Mouse (Mus musculus): ENCODE measurements at regions not wholly inside any gene's neighbourhood (a gene's known extent, or its start where the extent isn't known, plus 50 kb on each side); places are given as distances from the start of the nearest gene placed in this dataset.

- no peaks in the 10 kb centered on the region for H3K27me3 ChIP-seq (replicated peaks; ENCODE audit: control insufficient read depth, insufficient read depth, low read length)
- ATAC-seq = no peak
- peak overlapping the region; percentile 20 for H3K4me3 ChIP-seq (ENCODE audit: low read length)
- H3K4me1 ChIP-seq (ENCODE audit: control insufficient read depth, insufficient read depth, low read depth, low read length) = peaks cover 24% of the 10 kb centered on the region
- WGBS = 1% methylated on average over 30 of the region's 30 CpGs
- peak overlapping the region; percentile 61 for H3K9ac ChIP-seq (ENCODE audit: low read depth, low read length)
- peak overlapping the region; percentile 97 for H3K27ac ChIP-seq (ENCODE audit: low read depth, low read length)
- peak overlapping the region; percentile 89 for H3K4me2 ChIP-seq (ENCODE audit: low read length)
- H3K9me3 ChIP-seq (ENCODE audit: control insufficient read depth, low read length) = no peaks in the 10 kb centered on the region
- no peaks in the 10 kb centered on the region for H3K36me3 ChIP-seq (ENCODE audit: control insufficient read depth, insufficient read depth, low read length)
These were observed 123.9 kb downstream of the Tmem161b start for GRCm38 (mm10) chr13:84345791-84346511.

- ATAC-seq = no peak
- H3K4me3 ChIP-seq (ENCODE audit: low read length) = peak overlapping the region; percentile 20
- peak overlapping the region; percentile 89 for H3K4me2 ChIP-seq (ENCODE audit: low read length)
- H3K4me1 ChIP-seq (ENCODE audit: control insufficient read depth, insufficient read depth, low read depth, low read length) = peaks cover 24% of the 10 kb centered on the region
- H3K27me3 ChIP-seq (replicated peaks; ENCODE audit: control insufficient read depth, insufficient read depth, low read length) = no peaks in the 10 kb centered on the region
- H3K9ac ChIP-seq (ENCODE audit: low read depth, low read length) = peak overlapping the region; percentile 61
- WGBS = 0% methylated on average over 2 of the region's 2 CpGs
- peak overlapping the region; percentile 97 for H3K27ac ChIP-seq (ENCODE audit: low read depth, low read length)
- H3K36me3 ChIP-seq (ENCODE audit: control insufficient read depth, insufficient read depth, low read length) = no peaks in the 10 kb centered on the region
- H3K9me3 ChIP-seq (ENCODE audit: control insufficient read depth, low read length) = no peaks in the 10 kb centered on the region
These were observed 124.5 kb downstream of the Tmem161b start for GRCm38 (mm10) chr13:84346569-84346968.

GRCm38 (mm10) chr13:84347181-84347913, 125.3 kb downstream of the Tmem161b start:
- ATAC-seq = peak; percentile 41
- Histone ChIP-seq H3K27ac (ENCODE audit: low read depth, low read length) (peak overlapping the region; percentile 97), H3K9me3 (ENCODE audit: control insufficient read depth, low read length) (no peaks in the 10 kb centered on the region), H3K4me1 (ENCODE audit: control insufficient read depth, insufficient read depth, low read depth, low read length) (peaks cover 24% of the 10 kb centered on the region), H3K4me2 (ENCODE audit: low read length) (peak overlapping the region; percentile 89), H3K4me3 (ENCODE audit: low read length) (peak overlapping the region; percentile 52), H3K27me3 (replicated peaks; ENCODE audit: control insufficient read depth, insufficient read depth, low read length) (no peaks in the 10 kb centered on the region), H3K9ac (ENCODE audit: low read depth, low read length) (peak overlapping the region; percentile 62), H3K36me3 (ENCODE audit: control insufficient read depth, insufficient read depth, low read length) (no peaks in the 10 kb centered on the region)
- 1% methylated on average over 21 of the region's 21 CpGs for WGBS

- Histone ChIP-seq H3K4me1 (ENCODE audit: control insufficient read depth, insufficient read depth, low read depth, low read length) (peaks cover 24% of the 10 kb centered on the region), H3K9ac (ENCODE audit: low read depth, low read length) (peak overlapping the region; percentile 81), H3K36me3 (ENCODE audit: control insufficient read depth, insufficient read depth, low read length) (no peaks in the 10 kb centered on the region), H3K27ac (ENCODE audit: low read depth, low read length) (peak overlapping the region; percentile 97), H3K27me3 (replicated peaks; ENCODE audit: control insufficient read depth, insufficient read depth, low read length) (no peaks in the 10 kb centered on the region), H3K4me2 (ENCODE audit: low read length) (peak overlapping the region; percentile 89), H3K9me3 (ENCODE audit: control insufficient read depth, low read length) (no peaks in the 10 kb centered on the region), H3K4me3 (ENCODE audit: low read length) (peak overlapping the region; percentile 52)
- ATAC-seq = peak; percentile 97
- WGBS = under 1% methylated on average over 32 of the region's 34 CpGs
These were observed 126.0 kb downstream of the Tmem161b start for GRCm38 (mm10) chr13:84347914-84348700.

GRCm38 (mm10) chr13:84348701-84348975, 126.5 kb downstream of the Tmem161b start:
- Histone ChIP-seq H3K4me1 (ENCODE audit: control insufficient read depth, insufficient read depth, low read depth, low read length) (peaks cover 24% of the 10 kb centered on the region), H3K4me2 (ENCODE audit: low read length) (peak overlapping the region; percentile 89), H3K4me3 (ENCODE audit: low read length) (peak overlapping the region; percentile 52), H3K36me3 (ENCODE audit: control insufficient read depth, insufficient read depth, low read length) (no peaks in the 10 kb centered on the region), H3K9ac (ENCODE audit: low read depth, low read length) (peak overlapping the region; percentile 81), H3K9me3 (ENCODE audit: control insufficient read depth, low read length) (no peaks in the 10 kb centered on the region), H3K27ac (ENCODE audit: low read depth, low read length) (peak overlapping the region; percentile 97), H3K27me3 (replicated peaks; ENCODE audit: control insufficient read depth, insufficient read depth, low read length) (no peaks in the 10 kb centered on the region)
- under 1% methylated on average over 9 of the region's 9 CpGs for WGBS
- peak; percentile 0; the same call in 1 of the 2 replicates for ATAC-seq

- Histone ChIP-seq H3K27ac (ENCODE audit: low read depth, low read length) (peak overlapping the region; percentile 97), H3K27me3 (replicated peaks; ENCODE audit: control insufficient read depth, insufficient read depth, low read length) (no peaks in the 10 kb centered on the region), H3K4me3 (ENCODE audit: low read length) (peak overlapping the region; percentile 52), H3K4me2 (ENCODE audit: low read length) (peak overlapping the region; percentile 89), H3K4me1 (ENCODE audit: control insufficient read depth, insufficient read depth, low read depth, low read length) (peaks cover 20% of the 10 kb centered on the region), H3K9me3 (ENCODE audit: control insufficient read depth, low read length) (no peaks in the 10 kb centered on the region), H3K36me3 (ENCODE audit: control insufficient read depth, insufficient read depth, low read length) (no peaks in the 10 kb centered on the region), H3K9ac (ENCODE audit: low read depth, low read length) (peak overlapping the region; percentile 81)
- WGBS = 1% methylated on average over 23 of the region's 23 CpGs
- ATAC-seq = peak; percentile 9; the same call in 1 of the 2 replicates
These were observed 127.1 kb downstream of the Tmem161b start for GRCm38 (mm10) chr13:84349001-84349720.

GRCm38 (mm10) chr13:84349721-84350040, 127.6 kb downstream of the Tmem161b start:
- H3K4me1 ChIP-seq (ENCODE audit: control insufficient read depth, insufficient read depth, low read depth, low read length) = peaks cover 18% of the 10 kb centered on the region
- no peak for ATAC-seq
- WGBS = 20% methylated on average over 4 of the region's 4 CpGs

GRCm38 (mm10) chr13:84350791-84351190, 128.7 kb downstream of the Tmem161b start:
- ATAC-seq = no peak
- peak overlapping the region; percentile 97 for H3K27ac ChIP-seq (ENCODE audit: low read depth, low read length)
- no peak overlapping the region for H3K4me3 ChIP-seq (ENCODE audit: low read length)
- no peaks in the 10 kb centered on the region for H3K27me3 ChIP-seq (replicated peaks; ENCODE audit: control insufficient read depth, insufficient read depth, low read length)
- peaks cover 18% of the 10 kb centered on the region for H3K4me1 ChIP-seq (ENCODE audit: control insufficient read depth, insufficient read depth, low read depth, low read length)
- H3K9ac ChIP-seq (ENCODE audit: low read depth, low read length) = no peak overlapping the region
- H3K36me3 ChIP-seq (ENCODE audit: control insufficient read depth, insufficient read depth, low read length) = no peaks in the 10 kb centered on the region
- 16% methylated on average over 5 of the region's 5 CpGs for WGBS
- H3K4me2 ChIP-seq (ENCODE audit: low read length) = no peak overlapping the region
- H3K9me3 ChIP-seq (ENCODE audit: control insufficient read depth, low read length) = no peaks in the 10 kb centered on the region

More at GRCm38 (mm10) chr13:84349721-84350040, 127.6 kb downstream of the Tmem161b start:
- Histone ChIP-seq H3K4me3 (ENCODE audit: low read length) (peak overlapping the region; percentile 52), H3K27me3 (replicated peaks; ENCODE audit: control insufficient read depth, insufficient read depth, low read length) (no peaks in the 10 kb centered on the region), H3K36me3 (ENCODE audit: control insufficient read depth, insufficient read depth, low read length) (no peaks in the 10 kb centered on the region), H3K9ac (ENCODE audit: low read depth, low read length) (peak overlapping the region; percentile 49; the same call in 1 of the 2 replicates), H3K4me2 (ENCODE audit: low read length) (peak overlapping the region; percentile 89), H3K27ac (ENCODE audit: low read depth, low read length) (peak overlapping the region; percentile 97), H3K9me3 (ENCODE audit: control insufficient read depth, low read length) (no peaks in the 10 kb centered on the region)

Data from hindbrain, embryonic 16.5 days (tissue).